Mouse (Mus musculus) heart, embryonic 14.5 days (tissue): ENCODE results near the gene Kcnd3. TPM values are rescaled to one million over a fixed set of nuclear protein-coding genes. Genes with fewer than 3 reads are reported as not detected.

Source experiments
- ATAC-seq: fragments of 200-750 bp; cut with Nextera tagmentation; 2 replicates; pipeline ENCODE4 v1.8.0; 2017; ENCODE audit warnings: low read depth, moderate TSS enrichment; ENCODE audit not compliant: insufficient number of reproducible peaks, insufficient read depth, low FRiP score
- H3K27ac ChIP-seq, 2 experiments: fragments of 200-500 bp in 1 of 2; fragments of 300-500 bp in 1 of 2; sonication (generic) in 1 of 2; replicated peaks in 1 of 2; 2 replicates each; pipeline ENCODE4 v1.5.1; 2012 to 2014; ENCODE audit warnings: low read depth in 2 of 2, low read length in 2 of 2, control low read depth in 1 of 2, mild to moderate bottlenecking in 1 of 2, mixed read lengths in 1 of 2; ENCODE audit not compliant: control insufficient read depth in 1 of 2, insufficient read depth in 1 of 2
- H3K27me3 ChIP-seq: fragments of 300-500 bp; sonication (generic); 2 replicates; pipeline ENCODE4 v1.6.1; 2014; ENCODE audit warnings: mild to moderate bottlenecking, low read length, control low read depth; ENCODE audit not compliant: control insufficient read depth, insufficient read depth
- H3K36me3 ChIP-seq: fragments of 300-500 bp; sonication (generic); 2 replicates; pipeline ENCODE4 v1.6.1; 2014; ENCODE audit warnings: mild to moderate bottlenecking, control low read depth, low read length, mixed read lengths; ENCODE audit not compliant: control insufficient read depth, insufficient read depth
- H3K4me1 ChIP-seq, 2 experiments: fragments of 200-500 bp in 1 of 2; fragments of 300-500 bp in 1 of 2; sonication (generic) in 1 of 2; 2 replicates each; pipeline ENCODE4 v1.6.1; 2012 to 2014; ENCODE audit warnings: low read length in 2 of 2, control low read depth in 1 of 2, mixed read lengths in 1 of 2; ENCODE audit not compliant: control insufficient read depth in 2 of 2, insufficient read depth in 2 of 2
- H3K4me2 ChIP-seq: fragments of 300-500 bp; sonication (generic); 2 replicates; pipeline ENCODE4 v1.6.1; 2014; ENCODE audit warnings: mild to moderate bottlenecking, low read length
- H3K4me3 ChIP-seq, 2 experiments: fragments of 200-500 bp in 1 of 2; fragments of 300-500 bp in 1 of 2; sonication (generic) in 1 of 2; 2 replicates each; pipeline ENCODE4 v1.5.1; 2012 to 2014; ENCODE audit warnings: low read length in 2 of 2, mild to moderate bottlenecking in 2 of 2, control low read depth in 1 of 2, low read depth in 1 of 2, moderate library complexity in 1 of 2; ENCODE audit not compliant: control insufficient read depth in 1 of 2, insufficient read depth in 1 of 2
- H3K9ac ChIP-seq: fragments of 300-500 bp; sonication (generic); 2 replicates; pipeline ENCODE4 v1.6.1; 2014; ENCODE audit warnings: mild to moderate bottlenecking, low read length
- H3K9me3 ChIP-seq: fragments of 300-500 bp; sonication (generic); 2 replicates; pipeline ENCODE4 v1.6.1; 2016; ENCODE audit warnings: low read length, control low read depth; ENCODE audit not compliant: control insufficient read depth
- WGBS: fragments of 180-500 bp; shearing (Covaris S2); extraction: QIAGEN DNeasy Blood & Tissue Kit; methylation state at CpG from one replicate; pipeline ENCODE4 v1.1.7; 2014; 5-methylcytosine and 5-hydroxymethylcytosine counted together
- polyA plus RNA-seq: library from polyadenylated mRNA; unstranded; fragments of >200 nt; fragmentation: Nextera tagmentation; extraction: Ambion mirVana; gene quantifications from 2 replicates; pipeline ENCODE4 v1.2.1, GENCODE M21; 2014

Kcnd3 gene
- polyA plus RNA-seq, 1 experiment from 2014 or later: 0.91 TPM

- H3K27me3 ChIP-seq: no peaks in the 10 kb centered on the region
- no peaks in the 10 kb centered on the region for H3K36me3 ChIP-seq
- no peak for ATAC-seq
- H3K4me2 ChIP-seq: no peak overlapping the region
- no peak overlapping the region for H3K9ac ChIP-seq
- peaks cover 2 to 10% of the 10 kb centered on the region in 2 experiments for H3K4me1 ChIP-seq
- no peak overlapping the region for H3K27ac ChIP-seq
- H3K4me3 ChIP-seq: no peak overlapping the region
- no peaks in the 10 kb centered on the region for H3K9me3 ChIP-seq
- 75% methylated on average over 4 of the region's 4 CpGs for WGBS
These were observed 57.2 kb downstream of the Kcnd3 start for GRCm38 (mm10) chr3:105509321-105509720.

GRCm38 (mm10) chr3:105511836-105512235, 59.7 kb downstream of the Kcnd3 start:
- H3K36me3 ChIP-seq: no peaks in the 10 kb centered on the region
- ATAC-seq: no peak
- no peak overlapping the region for H3K4me3 ChIP-seq
- no peak overlapping the region for H3K9ac ChIP-seq
- H3K27me3 ChIP-seq: no peaks in the 10 kb centered on the region
- no peaks in the 10 kb centered on the region for H3K9me3 ChIP-seq
- H3K27ac ChIP-seq: no peak overlapping the region
- 17% methylated on average over 2 of the region's 2 CpGs for WGBS
- no peak overlapping the region for H3K4me2 ChIP-seq
- peaks cover 0 to 3% of the 10 kb centered on the region in 2 experiments; a peak in 2 of 4 replicates for H3K4me1 ChIP-seq

GRCm38 (mm10) chr3:105514215-105514614, 62.1 kb downstream of the Kcnd3 start:
- Histone ChIP-seq H3K27me3 (no peaks in the 10 kb centered on the region), H3K4me3 (no peak overlapping the region), H3K27ac (no peak overlapping the region), H3K4me2 (no peak overlapping the region), H3K36me3 (no peaks in the 10 kb centered on the region), H3K4me1 (peaks cover 0 to 3% of the 10 kb centered on the region in 2 experiments; a peak in 2 of 4 replicates), H3K9ac (no peak overlapping the region), H3K9me3 (no peaks in the 10 kb centered on the region)
- ATAC-seq: no peak
- 39% methylated on average over 3 of the region's 3 CpGs for WGBS

GRCm38 (mm10) chr3:105515035-105515434, 62.9 kb downstream of the Kcnd3 start:
- Histone ChIP-seq H3K27me3 (no peaks in the 10 kb centered on the region), H3K4me2 (no peak overlapping the region), H3K9ac (no peak overlapping the region), H3K9me3 (no peaks in the 10 kb centered on the region), H3K36me3 (no peaks in the 10 kb centered on the region), H3K4me1 (peaks cover 0 to 3% of the 10 kb centered on the region in 2 experiments; a peak in 2 of 4 replicates), H3K4me3 (no peak overlapping the region), H3K27ac (no peak overlapping the region)
- no peak for ATAC-seq

- H3K4me3 ChIP-seq: no peak overlapping the region
- no peak overlapping the region for H3K9ac ChIP-seq
- WGBS: 86% methylated on average over 1 of the region's 1 CpGs
- no peaks in the 10 kb centered on the region for H3K36me3 ChIP-seq
- no peaks in the 10 kb centered on the region for H3K27me3 ChIP-seq
- peaks cover 0 to under 1% of the 10 kb centered on the region in 2 experiments; a peak in 2 of 4 replicates for H3K4me1 ChIP-seq
- ATAC-seq: no peak
- H3K27ac ChIP-seq: no peak overlapping the region
- H3K4me2 ChIP-seq: no peak overlapping the region
- no peaks in the 10 kb centered on the region for H3K9me3 ChIP-seq
These were observed 63.5 kb downstream of the Kcnd3 start for GRCm38 (mm10) chr3:105515640-105516039.

GRCm38 (mm10) chr3:105520446-105520845, 68.3 kb downstream of the Kcnd3 start:
- H3K27ac ChIP-seq: no peak overlapping the region
- 0 out of 2 replicates have a peak, but pooled peaks cover 2% of the 10 kb centered on the region for H3K9me3 ChIP-seq
- H3K27me3 ChIP-seq: no peaks in the 10 kb centered on the region
- H3K9ac ChIP-seq: no peak overlapping the region
- H3K4me2 ChIP-seq: no peak overlapping the region
- WGBS: 59% methylated on average over 6 of the region's 6 CpGs
- no peak for ATAC-seq
- no peak overlapping the region for H3K4me3 ChIP-seq
- H3K36me3 ChIP-seq: no peaks in the 10 kb centered on the region
- H3K4me1 ChIP-seq: peaks cover 9 to 12% of the 10 kb centered on the region in 2 experiments

- Histone ChIP-seq H3K27ac (peak overlapping the region; percentile 52 to 60), H3K4me1 (peaks cover 9 to 12% of the 10 kb centered on the region in 2 experiments)
- 29% methylated on average over 12 of the region's 12 CpGs for WGBS
These were observed 69.1 kb downstream of the Kcnd3 start for GRCm38 (mm10) chr3:105521178-105521631.

GRCm38 (mm10) chr3:105521639-105522038, 69.5 kb downstream of the Kcnd3 start:
- Histone ChIP-seq H3K36me3 (no peaks in the 10 kb centered on the region), H3K27me3 (no peaks in the 10 kb centered on the region), H3K9ac (no peak overlapping the region), H3K4me2 (peak overlapping the region; percentile 51), H3K27ac (peak overlapping the region; percentile 51 to 52; a peak in 3 of 4 replicates), H3K4me3 (no peak overlapping the region), H3K9me3 (0 out of 2 replicates have a peak, but pooled peaks cover 2% of the 10 kb centered on the region), H3K4me1 (peaks cover 9 to 12% of the 10 kb centered on the region in 2 experiments)
- WGBS: 41% methylated on average over 4 of the region's 4 CpGs
- ATAC-seq: no peak

More at GRCm38 (mm10) chr3:105521178-105521631, 69.1 kb downstream of the Kcnd3 start:
- H3K4me2 ChIP-seq: peak overlapping the region; percentile 51
- no peaks in the 10 kb centered on the region for H3K36me3 ChIP-seq
- no peak overlapping the region for H3K9ac ChIP-seq
- 0 out of 2 replicates have a peak, but pooled peaks cover 2% of the 10 kb centered on the region for H3K9me3 ChIP-seq
- peak; percentile 73; the same call in 1 of the 2 replicates for ATAC-seq
- no peak overlapping the region for H3K4me3 ChIP-seq
- H3K27me3 ChIP-seq: no peaks in the 10 kb centered on the region
